Comparison of ENCODE assay signal across 8 mouse cellular contexts in genomic region chr13:23572218-23573033, GRCm38 (mm10). TPM values are rescaled to one million over a fixed set of nuclear protein-coding genes. Genes with fewer than 3 reads are reported as not detected.
DNase-seq lines count a peak whose midpoint lies in the region; ATAC-seq and TF ChIP-seq lines count a peak whose summit lies in the region.

No protein-coding gene starts in this region.

- H3K9ac ChIP-seq in hindbrain, embryonic 16.5 days (ENCODE audit: low read depth, low read length): no peak overlapping the region
- peak overlapping the region; percentile 61 for H3K9ac ChIP-seq in neural tube, embryonic 12.5 days

- 26% methylated on average over 2 of the region's 2 CpGs for WGBS in lung, adult 2 months
- WGBS in hindbrain, embryonic 16.5 days: 40% methylated on average over 2 of the region's 2 CpGs
- WGBS in neural tube, embryonic 12.5 days: 53% methylated on average over 2 of the region's 2 CpGs

- peak overlapping the region; percentile 53 for H3K4me2 ChIP-seq in hindbrain, embryonic 16.5 days (ENCODE audit: low read length)
- H3K4me2 ChIP-seq in neural tube, embryonic 12.5 days (replicated peaks): peak overlapping the region; percentile 72

- H3K4me3 ChIP-seq in lung, adult 2 months (replicated peaks; ENCODE audit: extremely low read depth, low read depth, low read length): peak overlapping the region; percentile 28
- H3K4me3 ChIP-seq in cortical plate, adult 2 months (ENCODE audit: insufficient read depth, low read length): peak overlapping the region; percentile 69; the same call in 1 of the 2 replicates
- H3K4me3 ChIP-seq in hindbrain, embryonic 16.5 days (ENCODE audit: low read length): peak overlapping the region; percentile 44
- H3K4me3 ChIP-seq in neural tube, embryonic 12.5 days: peak overlapping the region; percentile 43

- no peak for ATAC-seq in hindbrain, embryonic 16.5 days
- no peak for ATAC-seq in neural tube, embryonic 12.5 days (ENCODE audit: low FRiP score, low read depth)

- H3K27me3 ChIP-seq in hindbrain, embryonic 16.5 days (replicated peaks; ENCODE audit: control insufficient read depth, insufficient read depth, low read length): no peaks in the 10 kb centered on the region
- no peaks in the 10 kb centered on the region for H3K27me3 ChIP-seq in neural tube, embryonic 12.5 days (replicated peaks)

- H3K9me3 ChIP-seq in hindbrain, embryonic 16.5 days (ENCODE audit: control insufficient read depth, low read length): no peaks in the 10 kb centered on the region
- no peaks in the 10 kb centered on the region for H3K9me3 ChIP-seq in neural tube, embryonic 12.5 days

- no peak overlapping the region for H3K27ac ChIP-seq in cortical plate, adult 2 months (ENCODE audit: insufficient read depth, low read length)
- no peak overlapping the region for H3K27ac ChIP-seq in hindbrain, embryonic 16.5 days (ENCODE audit: low read depth, low read length)
- peak overlapping the region; percentile 86; the same call in 1 of the 2 replicates for H3K27ac ChIP-seq in neural tube, embryonic 12.5 days

- H3K36me3 ChIP-seq in hindbrain, embryonic 16.5 days (ENCODE audit: control insufficient read depth, insufficient read depth, low read length): no peaks in the 10 kb centered on the region
- H3K36me3 ChIP-seq in neural tube, embryonic 12.5 days: no peaks in the 10 kb centered on the region

- no peak for TF ChIP-seq POLR2A in lung, adult 2 months (IDR thresholded peaks at IDR 0.05; ENCODE audit: borderline replicate concordance, extremely low read depth, low read depth, low read length)
- TF ChIP-seq POLR2A in cortical plate, adult 2 months (IDR thresholded peaks at IDR 0.05; ENCODE audit: extremely low read depth, insufficient read depth, low read length): no peak

- no peak for DNase-seq in lung, adult 2 months
- no peak for DNase-seq in lung, postnatal 25 days (ENCODE audit: low spot score)
- no peak for DNase-seq in left cerebral cortex, adult 8-10 months (ENCODE audit: low spot score in 2 of 2)
- DNase-seq in cerebellum, adult 18-20 months: no peak
- DNase-seq in thymus, adult 18-20 months: no peak

- TF ChIP-seq CTCF in lung, adult 2 months (IDR thresholded peaks at IDR 0.05; ENCODE audit: insufficient read depth, low read length): no peak
- no peak for TF ChIP-seq CTCF in cortical plate, adult 2 months (IDR thresholded peaks at IDR 0.05; ENCODE audit: extremely low read depth, insufficient read depth, low read length)

- no peaks in the 10 kb centered on the region; the same call in 1 of the 2 replicates for H3K4me1 ChIP-seq in lung, adult 2 months (ENCODE audit: control insufficient read depth, insufficient read depth, low read length)
- peaks cover 2% of the 10 kb centered on the region; the same call in 1 of the 2 replicates for H3K4me1 ChIP-seq in cortical plate, adult 2 months (ENCODE audit: control insufficient read depth, insufficient read depth, low read length)
- peaks cover 26% of the 10 kb centered on the region for H3K4me1 ChIP-seq in hindbrain, embryonic 16.5 days (ENCODE audit: control insufficient read depth, insufficient read depth, low read depth, low read length)
- peaks cover 28% of the 10 kb centered on the region for H3K4me1 ChIP-seq in neural tube, embryonic 12.5 days

RNA-seq across cellular contexts. Expression of gene Hist1h2bg, which starts 1.2 kb away (rescaled TPM):
- 9.8 and 22.7 TPM in 2 replicates for polyA plus RNA-seq in lung, adult 2 months (2012; rRNA removed)
- polyA plus RNA-seq in cortical plate, adult 2 months (2012; rRNA removed): 7.8 and 11.4 TPM in 2 replicates
- 0.79 and 1.4 TPM in 2 replicates for polyA plus RNA-seq in hindbrain, embryonic 16.5 days (2015; fragmentation: Nextera tagmentation; extraction: Ambion mirVana)
- 8.8 and 11.8 TPM in 2 replicates for polyA plus RNA-seq in neural tube, embryonic 12.5 days (2016; fragmentation: Nextera tagmentation; extraction: Ambion mirVana)
- 10 to 100 TPM; 60.3 to 72.4 (median 70.0) TPM for total RNA-seq in left cerebral cortex, adult 8-10 months (2022)

RNA-seq across cellular contexts. Expression of gene Hist1h2ae, which starts 1.4 kb away (rescaled TPM):
- 1.8 and 2.3 TPM in 2 replicates for polyA plus RNA-seq in lung, adult 2 months (2012; rRNA removed)
- polyA plus RNA-seq in cortical plate, adult 2 months (2012; rRNA removed): 0.50 and 1.1 TPM in 2 replicates
- 9.4 and 14.5 TPM in 2 replicates for polyA plus RNA-seq in hindbrain, embryonic 16.5 days (2015; fragmentation: Nextera tagmentation; extraction: Ambion mirVana)
- polyA plus RNA-seq in neural tube, embryonic 12.5 days (2016; fragmentation: Nextera tagmentation; extraction: Ambion mirVana): 52.5 and 96.7 TPM in 2 replicates
- 1 to 10 TPM; 3.0 to 5.2 (median 4.7) TPM for total RNA-seq in left cerebral cortex, adult 8-10 months (2022)

RNA-seq across cellular contexts. Expression of gene Hist1h2bf, which starts 1.6 kb away (rescaled TPM):
- 2.7 and 3.4 TPM in 2 replicates for polyA plus RNA-seq in lung, adult 2 months (2012; rRNA removed)
- 0.67 TPM in 1 of 2 replicates, not detected in the other for polyA plus RNA-seq in cortical plate, adult 2 months (2012; rRNA removed)
- polyA plus RNA-seq in hindbrain, embryonic 16.5 days (2015; fragmentation: Nextera tagmentation; extraction: Ambion mirVana): 0.44 and 0.67 TPM in 2 replicates
- 3.4 and 6.6 TPM in 2 replicates for polyA plus RNA-seq in neural tube, embryonic 12.5 days (2016; fragmentation: Nextera tagmentation; extraction: Ambion mirVana)
- total RNA-seq in left cerebral cortex, adult 8-10 months (2022): 10 to 100 TPM; 23.0 to 26.4 (median 24.2) TPM

RNA-seq across cellular contexts. Expression of gene Hist1h2ad, which starts 1.8 kb away (rescaled TPM):
- 1.2 and 2.0 TPM in 2 replicates for polyA plus RNA-seq in lung, adult 2 months (2012; rRNA removed)
- polyA plus RNA-seq in cortical plate, adult 2 months (2012; rRNA removed): 0.32 and 0.92 TPM in 2 replicates
- polyA plus RNA-seq in hindbrain, embryonic 16.5 days (2015; fragmentation: Nextera tagmentation; extraction: Ambion mirVana): 0.57 and 1.3 TPM in 2 replicates
- polyA plus RNA-seq in neural tube, embryonic 12.5 days (2016; fragmentation: Nextera tagmentation; extraction: Ambion mirVana): 0.86 and 2.8 TPM in 2 replicates
- 1 to 10 TPM; 1.3 to 6.6 (median 3.8) TPM for total RNA-seq in left cerebral cortex, adult 8-10 months (2022)

RNA-seq across cellular contexts. Expression of gene Hist1h3d, which starts 3.1 kb away (rescaled TPM):
- polyA plus RNA-seq in lung, adult 2 months (2012; rRNA removed): 2.6 and 4.5 TPM in 2 replicates
- polyA plus RNA-seq in cortical plate, adult 2 months (2012; rRNA removed): 2.6 and 3.0 TPM in 2 replicates
- polyA plus RNA-seq in hindbrain, embryonic 16.5 days (2015; fragmentation: Nextera tagmentation; extraction: Ambion mirVana): 0.85 and 1.3 TPM in 2 replicates
- 3.8 and 4.9 TPM in 2 replicates for polyA plus RNA-seq in neural tube, embryonic 12.5 days (2016; fragmentation: Nextera tagmentation; extraction: Ambion mirVana)
- 10 to 100 TPM in 2 of 4 experiments, 1 to 10 TPM in 2; 8.9 to 11.8 (median 10.0) TPM for total RNA-seq in left cerebral cortex, adult 8-10 months (2022)
